Comparison of ENCODE assay signal across 8 mouse cellular contexts in the genomic region with DNA sequence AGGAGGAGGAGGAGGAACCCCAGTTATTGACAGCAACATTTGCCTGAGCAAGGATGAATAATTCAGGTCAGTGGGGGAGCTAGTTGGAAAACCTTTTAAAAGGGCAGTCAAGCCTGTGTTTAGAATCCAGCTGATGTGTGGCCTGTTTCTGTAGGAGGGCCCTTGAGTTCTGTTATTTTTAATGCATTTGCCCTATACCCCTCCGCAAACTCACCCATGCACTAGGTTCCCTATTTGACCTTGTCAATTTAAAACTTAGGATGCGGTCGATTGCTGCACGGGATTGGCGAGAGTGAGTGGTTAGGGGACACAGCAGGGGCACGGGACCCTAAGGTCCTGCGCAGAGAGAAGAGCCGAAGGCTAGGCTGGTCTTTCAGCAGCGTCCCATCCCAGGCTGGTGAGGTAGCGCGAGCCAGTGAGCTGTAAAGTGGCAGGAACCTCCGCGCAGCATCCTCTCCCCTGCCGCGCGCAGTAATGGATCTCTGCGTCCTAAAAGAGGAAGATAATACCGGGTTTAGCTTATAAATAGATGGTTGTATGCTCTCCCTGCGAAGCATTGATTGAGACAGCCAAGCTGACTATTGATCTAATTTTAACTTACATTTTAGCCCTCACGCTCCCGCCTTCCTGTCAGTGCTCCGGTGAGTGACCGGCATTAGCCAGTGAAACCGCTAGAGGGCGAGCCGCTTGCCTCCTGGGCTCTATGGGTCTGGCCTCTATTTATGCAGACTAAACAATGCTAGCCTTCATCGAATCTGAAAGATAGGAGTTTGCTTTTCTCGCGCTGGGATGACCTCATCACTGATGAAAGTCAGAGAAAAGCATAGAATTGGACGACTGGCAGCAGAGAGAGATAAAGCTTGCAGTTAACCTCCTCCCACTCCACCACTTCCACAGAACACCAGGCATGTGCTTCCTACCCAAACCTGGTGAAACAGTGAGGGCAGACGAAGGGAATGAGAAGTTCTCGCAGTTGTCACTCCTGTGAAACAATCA.
DNase-seq lines count a peak whose midpoint lies in the region; ATAC-seq and TF ChIP-seq lines count a peak whose summit lies in the region.

No protein-coding gene starts in this region.

- TF ChIP-seq CTCF in intestine, postnatal 0 days (IDR thresholded peaks at IDR 0.05; ENCODE audit: low read depth) = peak; percentile 89

- 12% methylated on average over 32 of the region's 32 CpGs for WGBS in intestine, postnatal 0 days

- H3K36me3 ChIP-seq in intestine, postnatal 0 days (ENCODE audit: control insufficient read depth, insufficient read depth) = no peaks in the 10 kb centered on the region

- H3K4me3 ChIP-seq in intestine, postnatal 0 days (ENCODE audit: low read depth, low read length) = peak overlapping the region; percentile 29

- H3K4me1 ChIP-seq in intestine, postnatal 0 days (replicated peaks; ENCODE audit: control insufficient read depth, insufficient read depth, low read length) = no peaks in the 10 kb centered on the region

- intact Hi-C loops in left cerebral cortex, postnatal 25 days (cut with DNase I) = no loop called here

- H3K27ac ChIP-seq in intestine, postnatal 0 days (ENCODE audit: low read depth, low read length) = no peak overlapping the region

- peak overlapping the region; percentile 68 for H3K4me2 ChIP-seq in intestine, postnatal 0 days (replicated peaks; ENCODE audit: low read depth)

- peak; percentile 81 for DNase-seq in adrenal gland, postnatal 10 days
- DNase-seq in embryo, embryonic 9.5 days (ENCODE audit: extremely low spot score) = peak; percentile 81
- DNase-seq in left cerebral cortex, postnatal 25 days (ENCODE audit: low spot score in 2 of 2) = peak; percentile 78 to 82
- DNase-seq in right cerebral cortex, postnatal 36 days (ENCODE audit: low spot score in 2 of 2) = peak; percentile 68 to 71
- DNase-seq in yolk sac, embryonic 10.5 days (ENCODE audit: low spot score) = peak; percentile 52

- no peaks in the 10 kb centered on the region for H3K27me3 ChIP-seq in intestine, postnatal 0 days (replicated peaks; ENCODE audit: control insufficient read depth, insufficient read depth, low read length)

- peak; percentile 87 for ATAC-seq in granulocyte monocyte progenitor cell, adult 5-6 weeks (replicated peaks; ENCODE audit: poor library complexity, severe bottlenecking)
- ATAC-seq in intestine, postnatal 0 days = peak; percentile 87
- peak; percentile 98 for ATAC-seq in megakaryocyte-erythroid progenitor cell, adult 5-6 weeks (replicated peaks; ENCODE audit: low FRiP score, low TSS enrichment, poor library complexity, severe bottlenecking)

- H3K9me3 ChIP-seq in intestine, postnatal 0 days (ENCODE audit: control insufficient read depth) = no peaks in the 10 kb centered on the region

- no peak overlapping the region for H3K9ac ChIP-seq in intestine, postnatal 0 days (ENCODE audit: low read depth, low read length)
